Mouse (Mus musculus): ENCODE results near the gene Nedd4. TPM values are rescaled to one million over a fixed set of nuclear protein-coding genes. Genes with fewer than 3 reads are reported as not detected.

Gene Nedd4
- total and polyA plus RNA-seq, 3 experiments = 167 to 583 (median 216) TPM

Other genes starting within 250 kb of the Nedd4 start
- gene Mns1, start 224.3 kb upstream of the Nedd4 start, total RNA-seq (2012; rRNA removed) = 54.0 and 57.3 TPM in 2 replicates
- gene Mns1, start 224.3 kb upstream of the Nedd4 start, polyA plus RNA-seq (2012; ENCODE audit: insufficient read depth in 1 of 2, insufficient read length in 2 of 2, low read depth in 1 of 2, low replicate concordance in 2 of 2, missing spikeins in 1 of 2) = 10 to 100 TPM in 1 of 2 experiments, not detected in 1; 54.8 TPM
- gene Tex9, start 170.1 kb upstream of the Nedd4 start, total RNA-seq (2012; rRNA removed) = 7.0 and 7.9 TPM in 2 replicates
- gene Tex9, start 170.1 kb upstream of the Nedd4 start, polyA plus RNA-seq (2012; ENCODE audit: insufficient read depth in 1 of 2, insufficient read length in 2 of 2, low read depth in 1 of 2, low replicate concordance in 2 of 2, missing spikeins in 1 of 2) = 10 to 100 TPM in 1 of 2 experiments, not detected in 1; 17.1 TPM
- gene Rfx7, start 130.1 kb upstream of the Nedd4 start, total RNA-seq (2012; rRNA removed) = 6.2 and 9.3 TPM in 2 replicates
- gene Rfx7, start 130.1 kb upstream of the Nedd4 start, polyA plus RNA-seq (2012; ENCODE audit: insufficient read depth in 1 of 2, insufficient read length in 2 of 2, low read depth in 1 of 2, low replicate concordance in 2 of 2, missing spikeins in 1 of 2) = 10 to 100 TPM; 19.9 to 30.5 TPM
- gene Prtg, start 144.5 kb downstream of the Nedd4 start, total RNA-seq (2012; rRNA removed) = not detected in 2 replicates
- gene Prtg, start 144.5 kb downstream of the Nedd4 start, polyA plus RNA-seq (2012; ENCODE audit: insufficient read depth in 1 of 2, insufficient read length in 2 of 2, low read depth in 1 of 2, low replicate concordance in 2 of 2, missing spikeins in 1 of 2) = not detected